Mouse (Mus musculus) embryo, embryonic 11 days (tissue): Measurements from ENCODE around the gene Ldhc.
"Not testable (repeated sequence)": the region's sequence is repeated elsewhere in the genome, so short reads cannot be mapped to it uniquely, and the experiment has no call there.

Experiments
- DNase-seq: peaks from one replicate; pipeline ENCODE4 v3.0.0-alpha.2; 2015

Ldhc gene

DNA sequence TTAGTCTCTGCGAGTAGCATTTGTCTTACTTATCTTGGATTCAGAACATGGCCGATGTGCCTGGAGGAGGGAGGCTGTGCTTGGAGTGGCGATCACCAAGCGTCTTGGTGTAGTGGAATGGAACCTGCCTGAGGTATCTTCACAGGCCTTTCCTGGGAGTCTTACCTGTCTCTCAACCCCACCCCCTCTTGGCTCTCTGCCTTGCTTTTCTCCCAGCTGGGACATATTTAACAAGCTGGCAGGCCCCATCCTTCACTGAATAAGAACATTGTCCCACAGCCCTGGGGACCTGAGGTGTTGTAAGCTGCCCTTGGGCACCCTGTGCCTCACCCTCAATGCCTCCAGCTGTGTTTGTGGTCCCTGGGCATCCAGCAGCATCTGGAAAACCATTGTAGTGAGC, 17.4 kb upstream of the Ldhc start:
- no peak for DNase-seq

DNA sequence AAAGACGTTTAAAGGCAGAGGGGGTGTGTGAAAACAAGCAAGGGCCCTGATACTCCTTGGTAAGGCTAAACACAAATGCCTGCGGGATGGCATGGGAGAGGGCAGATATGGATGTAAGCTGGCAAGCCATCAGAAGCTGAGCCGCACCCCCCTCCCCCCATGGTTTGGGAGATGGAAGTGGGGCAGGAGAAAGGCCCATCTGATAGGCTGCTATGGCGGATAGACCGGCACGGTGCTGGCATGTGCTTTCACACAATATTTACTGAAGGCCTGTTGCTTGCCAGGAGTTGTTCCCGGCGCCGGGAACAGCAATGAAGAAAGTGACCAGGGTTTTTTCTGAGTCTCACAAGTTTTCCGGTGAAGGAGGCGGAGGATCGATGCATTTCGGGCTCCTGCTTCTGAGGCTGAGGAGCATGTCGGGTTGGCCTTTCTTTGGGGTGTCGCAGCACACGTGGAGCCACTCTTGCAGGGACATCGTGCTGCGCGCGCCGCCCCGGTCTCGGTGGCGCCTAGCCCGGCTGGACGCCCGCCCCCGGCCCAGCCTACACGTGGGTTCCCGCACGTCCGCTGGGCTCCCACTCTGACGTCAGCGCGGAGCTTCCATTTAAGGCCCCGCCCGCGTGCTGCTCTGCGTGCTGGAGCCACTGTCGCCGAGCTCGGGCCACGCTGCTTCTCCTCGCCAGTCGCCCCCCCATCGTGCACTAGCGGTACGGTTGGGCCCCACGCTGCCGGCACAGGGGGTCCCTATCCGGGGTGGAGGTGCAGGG, 15.6 kb upstream of the Ldhc start:
- DNase-seq = peak; percentile 97

GRCm38 (mm10) chr7:46845978-46846485, 15.0 kb upstream of the Ldhc start:
- DNase-seq = peak; percentile 72

DNA sequence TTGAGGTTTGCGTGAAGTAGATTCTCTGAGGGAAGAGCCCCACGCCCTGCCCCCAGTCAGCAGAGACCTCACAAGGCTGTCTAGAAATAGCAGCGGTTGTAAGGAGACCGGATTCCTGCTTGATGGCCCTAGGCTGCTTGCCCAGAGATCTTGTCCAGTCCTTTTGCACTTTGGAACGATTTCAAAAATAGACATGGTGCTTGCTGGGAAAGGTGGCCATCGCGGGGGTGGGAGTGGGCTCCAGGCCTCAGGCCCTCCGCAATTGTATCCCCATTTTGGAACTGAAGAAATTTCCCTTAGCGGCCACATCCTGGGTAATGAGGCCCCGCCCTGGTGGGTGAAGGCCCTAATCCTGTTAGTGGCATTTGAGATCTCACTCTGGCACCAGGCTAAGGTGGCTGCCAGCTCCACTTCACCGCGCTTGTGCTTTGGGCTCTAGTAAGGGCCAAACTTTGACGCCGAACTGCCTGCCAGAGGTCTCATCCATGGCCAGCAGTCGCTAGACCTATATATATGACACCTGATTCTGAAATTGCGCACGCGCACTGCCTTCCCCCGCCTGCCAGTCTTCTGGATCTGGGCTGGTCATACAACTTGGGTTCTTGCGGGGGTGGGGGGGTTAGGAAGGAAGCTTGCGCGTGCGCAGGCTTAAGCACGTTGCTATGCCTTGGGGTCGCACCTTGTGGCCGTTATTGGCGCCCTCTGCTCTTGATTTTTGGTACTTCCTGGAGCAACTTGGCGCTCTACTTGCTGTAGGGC, 14.3 kb upstream of the Ldhc start:
- DNase-seq = peak; percentile 88

- no peak for DNase-seq
Observed at GRCm38 (mm10) chr7:46849287-46849686, 11.7 kb upstream of the Ldhc start.

GRCm38 (mm10) chr7:46851026-46851425, 10.0 kb upstream of the Ldhc start:
- no peak for DNase-seq

DNA sequence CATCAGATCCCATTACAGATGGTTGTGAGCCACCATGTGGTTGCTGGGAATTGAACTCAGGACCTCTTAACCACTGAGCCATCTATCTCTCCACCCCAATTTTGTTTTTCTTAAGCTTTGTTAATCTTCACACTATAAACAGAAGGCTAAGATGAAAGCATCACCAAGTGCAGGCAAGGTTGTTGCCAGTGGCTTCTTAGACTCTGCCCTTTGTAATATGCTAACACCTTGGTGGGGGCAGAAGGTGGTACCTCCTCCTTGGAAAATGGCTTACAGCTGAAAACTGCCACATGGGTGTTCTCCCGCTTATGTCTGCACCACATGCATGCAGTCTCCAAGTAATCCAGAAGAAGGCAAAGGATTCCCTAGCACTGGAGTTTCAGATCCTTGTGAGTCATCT, 8.3 kb upstream of the Ldhc start:
- DNase-seq = no peak

GRCm38 (mm10) chr7:46853365-46853764, 7.6 kb upstream of the Ldhc start:
- DNase-seq = no peak

DNA sequence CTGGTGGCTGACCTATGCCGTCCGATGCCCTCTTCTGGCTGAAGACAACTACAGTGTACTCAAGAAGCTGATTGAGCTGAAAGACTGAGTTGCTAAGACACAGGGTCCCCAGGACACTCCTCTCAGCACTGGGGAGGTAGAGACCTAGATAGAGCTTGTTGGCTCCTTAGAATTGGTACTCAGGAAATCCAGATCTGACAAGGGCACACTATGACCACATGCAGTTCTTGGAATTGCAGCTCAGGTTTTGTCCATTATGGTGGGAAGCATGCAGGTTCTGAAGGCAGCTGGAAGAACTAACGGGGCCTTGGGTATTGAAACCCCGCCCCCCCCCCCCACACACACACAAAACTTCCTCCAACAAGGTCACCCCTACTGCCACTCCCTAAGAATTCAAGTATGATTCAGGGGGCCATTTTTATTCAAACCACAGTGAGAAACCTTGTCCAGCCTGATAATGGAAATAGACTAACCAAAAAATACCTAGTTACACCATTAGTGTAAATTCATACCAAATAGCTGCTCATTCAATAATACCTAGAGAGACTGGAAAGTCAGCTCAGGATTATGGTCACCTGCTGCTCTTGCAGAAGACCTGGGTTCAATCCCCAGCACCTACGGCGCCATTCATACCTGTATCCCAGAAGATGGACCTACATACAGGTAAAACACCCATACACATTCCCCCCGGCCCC, 5.0 kb upstream of the Ldhc start:
- no peak for DNase-seq

GRCm38 (mm10) chr7:46857436-46857835, 3.6 kb upstream of the Ldhc start:
- no peak for DNase-seq

- DNase-seq = no peak
Observed at GRCm38 (mm10) chr7:46859031-46859430, 2.0 kb upstream of the Ldhc start.

DNA sequence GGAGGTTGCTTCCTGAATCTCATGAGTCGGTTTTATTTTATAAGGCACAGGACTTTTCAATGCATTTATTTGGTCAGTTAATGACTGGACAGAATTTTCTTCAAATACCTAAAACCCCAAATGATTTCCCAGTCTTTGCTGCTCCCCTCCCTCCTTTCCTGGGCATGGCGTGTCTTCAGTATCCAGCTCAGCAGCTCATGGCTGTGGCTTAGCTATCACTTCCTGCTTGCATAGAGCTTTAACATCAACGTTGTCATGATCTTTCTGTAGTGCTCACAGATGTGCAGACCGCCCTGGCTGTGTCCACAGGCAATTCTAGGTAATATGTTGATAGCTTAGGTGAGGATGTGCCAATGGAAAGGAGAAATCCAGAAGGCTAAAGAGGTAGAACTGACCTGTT, 11.0 kb downstream of the Ldhc start:
- DNase-seq = no peak

- DNase-seq = no peak
Observed at GRCm38 (mm10) chr7:46876841-46877240, 15.8 kb downstream of the Ldhc start.

DNA sequence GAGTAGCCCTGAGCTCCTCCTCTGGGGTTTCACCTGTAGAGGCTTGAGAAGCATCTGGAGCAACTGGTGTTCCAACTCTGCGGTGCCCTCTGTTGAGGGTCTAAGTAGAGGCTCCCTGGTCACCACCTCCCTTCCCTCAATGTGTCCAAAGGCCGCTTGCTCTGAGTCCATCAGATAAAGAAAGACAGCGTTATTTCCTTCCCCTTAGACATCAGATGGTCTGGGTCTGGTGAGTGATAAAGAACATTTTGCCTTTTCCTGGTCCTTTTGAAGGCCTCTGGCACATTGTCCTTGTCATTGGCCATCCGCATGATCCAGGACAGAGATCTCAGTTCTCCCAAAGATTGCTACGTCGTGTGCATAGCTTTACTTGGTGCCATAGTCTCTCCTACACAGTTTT, 16.3 kb downstream of the Ldhc start:
- no peak for DNase-seq

- no peak for DNase-seq
Observed at GRCm38 (mm10) chr7:46879851-46880250, 18.8 kb downstream of the Ldhc start.

DNA sequence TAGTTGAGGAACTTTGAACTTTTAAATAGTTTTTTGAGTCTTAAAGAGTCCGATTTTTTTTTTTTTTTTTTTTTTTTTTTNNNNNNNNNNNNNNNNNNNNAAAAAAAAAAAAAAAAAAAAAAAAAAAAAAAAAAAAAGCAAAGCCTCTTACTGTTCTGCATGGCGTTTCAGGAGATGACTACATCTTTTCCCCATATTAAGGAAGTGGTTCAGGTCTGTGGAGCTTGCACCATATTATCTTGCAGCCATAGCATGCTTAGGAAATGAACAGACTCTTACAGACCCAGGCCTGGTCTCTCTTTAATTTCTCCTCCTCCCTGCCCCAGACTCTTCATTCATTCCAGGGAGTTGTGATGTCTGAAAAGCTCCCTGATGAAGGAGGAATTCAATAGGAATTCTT, 20.0 kb downstream of the Ldhc start:
- DNase-seq = no peak

GRCm38 (mm10) chr7:46881941-46882340, 20.9 kb downstream of the Ldhc start:
- DNase-seq = not testable (repeated sequence)

- no peak for DNase-seq
Observed at GRCm38 (mm10) chr7:46883304-46883703, 22.3 kb downstream of the Ldhc start.

DNA sequence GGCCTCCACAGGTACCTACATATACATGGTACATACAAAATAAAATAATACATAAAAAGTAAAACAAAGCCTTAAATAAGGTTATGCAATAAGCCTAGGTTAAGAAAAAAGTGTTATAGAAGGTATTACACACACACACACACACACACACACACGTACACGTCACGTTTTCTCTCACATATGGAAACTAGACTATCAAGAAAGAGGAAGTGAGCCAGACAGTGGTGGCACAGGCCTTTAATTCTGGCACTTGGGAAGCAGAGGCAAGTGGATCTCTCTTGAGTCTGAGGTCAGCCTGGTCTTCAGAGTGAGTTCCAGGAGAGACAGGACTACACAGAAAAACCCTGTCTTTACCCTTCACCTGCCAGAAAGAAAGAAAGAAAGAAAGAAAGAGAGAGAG, 34.5 kb downstream of the Ldhc start:
- DNase-seq = no peak

- DNase-seq = no peak
Observed at GRCm38 (mm10) chr7:46899343-46899742, 38.3 kb downstream of the Ldhc start.

GRCm38 (mm10) chr7:46911250-46911649, 50.2 kb downstream of the Ldhc start:
- no peak for DNase-seq

- DNase-seq = no peak
Observed at GRCm38 (mm10) chr7:46916376-46916775, 55.4 kb downstream of the Ldhc start.

DNA sequence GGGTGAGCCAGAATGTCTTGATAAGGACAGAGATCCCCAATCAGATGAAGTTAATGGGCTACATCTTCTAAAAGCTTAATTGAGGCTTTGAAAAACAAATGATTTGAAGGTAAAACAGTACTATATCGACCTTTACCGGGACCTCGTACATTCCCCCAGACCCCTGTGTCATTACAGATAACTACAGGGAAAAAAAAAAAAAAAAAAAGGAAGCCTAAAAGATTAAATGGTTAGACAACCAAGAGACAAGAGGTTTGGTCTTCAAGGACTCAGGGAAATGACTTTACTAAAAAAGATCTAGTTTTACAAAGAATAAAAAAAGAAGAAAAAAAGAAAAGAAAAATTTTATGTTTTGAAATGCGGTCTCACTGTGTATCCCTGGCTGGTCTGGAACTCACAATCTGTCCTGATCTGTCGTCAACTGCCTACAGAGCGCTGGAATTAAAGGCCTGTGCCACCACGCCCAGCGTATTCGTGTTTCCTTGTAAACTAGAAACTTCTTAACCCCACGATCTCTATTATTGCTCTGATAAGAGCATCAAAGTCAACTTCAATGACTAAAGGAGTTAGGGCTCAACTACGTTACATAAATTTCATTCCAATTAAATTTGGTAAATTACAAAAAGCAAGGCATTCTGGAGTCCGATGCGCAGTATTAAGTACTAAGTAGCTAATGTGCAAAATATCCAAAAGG, 57.8 kb downstream of the Ldhc start:
- DNase-seq = peak; percentile 56
